Mouse (Mus musculus) kidney, adult 18-20 months (tissue): ENCODE measurements around the gene Slco1a6.
"Not testable (repeated sequence)": the region's sequence is repeated elsewhere in the genome, so short reads cannot be mapped to it uniquely, and the experiment has no call there.

Source experiments
- DNase-seq: peaks from one replicate; pipeline ENCODE4 v3.0.0; 2021

Gene Slco1a6

GRCm38 (mm10) chr6:142208421-142208820, at the start of gene Slco1a6:
TSS of gene Slco1a6 (minus strand) at chr6:142208521.
- no peak for DNase-seq

GRCm38 (mm10) chr6:142250738-142251307, 42.5 kb upstream of the Slco1a6 start:
- not testable (repeated sequence) for DNase-seq

GRCm38 (mm10) chr6:142245065-142245464, 36.7 kb upstream of the Slco1a6 start:
- no peak for DNase-seq

GRCm38 (mm10) chr6:142239468-142239867, 31.1 kb upstream of the Slco1a6 start:
- no peak for DNase-seq

GRCm38 (mm10) chr6:142220138-142220537, 11.8 kb upstream of the Slco1a6 start:
- no peak for DNase-seq

GRCm38 (mm10) chr6:142211821-142212220, 3.5 kb upstream of the Slco1a6 start:
- no peak for DNase-seq

GRCm38 (mm10) chr6:142209749-142210148, 1.4 kb upstream of the Slco1a6 start:
- DNase-seq: no peak

GRCm38 (mm10) chr6:142200524-142200923, 7.8 kb downstream of the Slco1a6 start:
- DNase-seq: no peak

GRCm38 (mm10) chr6:142194245-142194644, 14.1 kb downstream of the Slco1a6 start:
- no peak for DNase-seq

- no peak for DNase-seq
These were observed 16.4 kb downstream of the Slco1a6 start for GRCm38 (mm10) chr6:142191962-142192361.

GRCm38 (mm10) chr6:142187426-142187825, 20.9 kb downstream of the Slco1a6 start:
- no peak for DNase-seq

- no peak for DNase-seq
These were observed 22.4 kb downstream of the Slco1a6 start for GRCm38 (mm10) chr6:142185868-142186415.

- no peak for DNase-seq
These were observed 44.9 kb downstream of the Slco1a6 start for GRCm38 (mm10) chr6:142163406-142163805.

GRCm38 (mm10) chr6:142161171-142161570, 47.1 kb downstream of the Slco1a6 start:
- no peak for DNase-seq

GRCm38 (mm10) chr6:142154081-142154480, 54.2 kb downstream of the Slco1a6 start:
- not testable (repeated sequence) for DNase-seq

- DNase-seq: no peak
These were observed 60.0 kb downstream of the Slco1a6 start for GRCm38 (mm10) chr6:142148371-142148770.

GRCm38 (mm10) chr6:142111667-142112305, 96.5 kb downstream of the Slco1a6 start:
- DNase-seq: no peak

GRCm38 (mm10) chr6:142091126-142091525, 117.2 kb downstream of the Slco1a6 start:
- DNase-seq: no peak

- not testable (repeated sequence) for DNase-seq
These were observed 150.0 kb downstream of the Slco1a6 start for GRCm38 (mm10) chr6:142058281-142058680.

- DNase-seq: no peak
These were observed 160.6 kb downstream of the Slco1a6 start for GRCm38 (mm10) chr6:142047689-142048088.

- peak; percentile 12 for DNase-seq
These were observed 162.6 kb downstream of the Slco1a6 start for GRCm38 (mm10) chr6:142045746-142046145.

- no peak for DNase-seq
These were observed 166.4 kb downstream of the Slco1a6 start for GRCm38 (mm10) chr6:142041896-142042295.

- peak; percentile 32 for DNase-seq
These were observed 167.8 kb downstream of the Slco1a6 start for GRCm38 (mm10) chr6:142040306-142041175.
